Mouse (Mus musculus) midbrain, embryonic 14.5 days (tissue): ENCODE measurements at regions not wholly inside any gene's neighbourhood (a gene's known extent, or its start where the extent isn't known, plus 50 kb on each side); places are given as distances from the start of the nearest gene placed in this dataset.

Experiments
- ATAC-seq: fragments of 200-750 bp; cut with Nextera tagmentation; 2 replicates; pipeline ENCODE4 v1.8.0; 2017; ENCODE audit warnings: moderate number of reproducible peaks, moderate library complexity; ENCODE audit not compliant: low FRiP score, low TSS enrichment
- DNase-seq: peaks from one replicate; pipeline ENCODE4 v3.0.0-alpha.2; 2015
- H3K27ac ChIP-seq: fragments of 300-500 bp; sonication (generic); replicated peaks from 2 replicates; pipeline ENCODE4 v1.5.1; 2014; ENCODE audit warnings: mild to moderate bottlenecking, low read depth, low read length, moderate library complexity
- H3K27me3 ChIP-seq: fragments of 300-500 bp; sonication (generic); 2 replicates; pipeline ENCODE4 v1.6.1; 2014; ENCODE audit warnings: low read length, control low read depth, mixed read lengths; ENCODE audit not compliant: control insufficient read depth, insufficient read depth
- H3K36me3 ChIP-seq: fragments of 300-500 bp; sonication (generic); 2 replicates; pipeline ENCODE4 v1.6.1; 2014; ENCODE audit warnings: low read length, control low read depth; ENCODE audit not compliant: control insufficient read depth, insufficient read depth
- H3K4me1 ChIP-seq: fragments of 300-500 bp; sonication (generic); 2 replicates; pipeline ENCODE4 v1.6.1; 2014; ENCODE audit warnings: mild to moderate bottlenecking, antibody characterized with exemption, low read length, control low read depth; ENCODE audit not compliant: control insufficient read depth, insufficient read depth
- H3K4me2 ChIP-seq: fragments of 300-500 bp; sonication (generic); 2 replicates; pipeline ENCODE4 v1.6.1; 2014; ENCODE audit warnings: mild to moderate bottlenecking, low read length, moderate library complexity
- H3K4me3 ChIP-seq: fragments of 300-500 bp; sonication (generic); replicated peaks from 2 replicates; pipeline ENCODE4 v1.5.1; 2014; ENCODE audit warnings: low read depth, low read length
- H3K9ac ChIP-seq: fragments of 300-500 bp; sonication (generic); replicated peaks from 2 replicates; pipeline ENCODE4 v1.6.1; 2014; ENCODE audit warnings: mild to moderate bottlenecking, low read length, moderate library complexity
- H3K9me3 ChIP-seq: fragments of 300-500 bp; sonication (generic); 2 replicates; pipeline ENCODE4 v1.6.1; 2016; ENCODE audit warnings: low read length, control low read depth, mixed read lengths; ENCODE audit not compliant: control insufficient read depth
- WGBS: fragments of 180-500 bp; shearing (Covaris S2); extraction: QIAGEN DNeasy Blood & Tissue Kit; methylation state at CpG from one replicate; pipeline ENCODE4 v1.1.7; 2014; 5-methylcytosine and 5-hydroxymethylcytosine counted together

- H3K36me3 ChIP-seq = no peaks in the 10 kb centered on the region
- no peak for ATAC-seq
- WGBS = 91% methylated on average over 6 of the region's 6 CpGs
These were observed 233.8 kb downstream of the Spry2 start for GRCm38 (mm10) chr14:105662839-105663238.

DNA sequence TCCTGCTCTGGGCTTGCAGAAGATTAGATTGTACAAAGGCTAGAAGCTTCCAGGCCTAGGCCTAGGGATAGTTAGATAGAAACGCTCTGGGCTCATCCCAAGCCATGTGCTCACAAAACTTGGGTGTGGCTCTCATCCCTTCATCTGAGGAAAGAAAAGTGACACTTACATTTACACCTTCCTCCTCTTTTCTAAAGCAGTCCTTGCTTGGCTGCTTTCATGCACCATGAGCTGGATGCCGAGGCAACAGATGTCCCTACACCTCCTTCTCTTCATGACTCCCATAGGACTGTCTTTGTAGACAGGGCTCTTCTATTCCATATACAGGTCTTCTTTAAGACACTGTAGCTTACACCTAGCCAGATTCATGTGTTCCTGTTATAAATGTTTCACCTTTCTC lies 238.3 kb downstream of the Spry2 start:
- Histone ChIP-seq H3K9me3 (no peaks in the 10 kb centered on the region), H3K27me3 (no peaks in the 10 kb centered on the region), H3K4me3 (no peak overlapping the region), H3K4me1 (no peaks in the 10 kb centered on the region), H3K4me2 (no peak overlapping the region), H3K9ac (no peak overlapping the region), H3K36me3 (no peaks in the 10 kb centered on the region), H3K27ac (no peak overlapping the region)
- ATAC-seq = no peak
- 80% methylated on average over 2 of the region's 2 CpGs for WGBS
- DNase-seq = no peak

More at GRCm38 (mm10) chr14:105662839-105663238, 233.8 kb downstream of the Spry2 start:
- Histone ChIP-seq H3K9ac (no peak overlapping the region), H3K4me1 (peaks cover 9% of the 10 kb centered on the region), H3K27ac (no peak overlapping the region), H3K4me2 (no peak overlapping the region), H3K9me3 (no peaks in the 10 kb centered on the region), H3K4me3 (no peak overlapping the region), H3K27me3 (no peaks in the 10 kb centered on the region)
- DNase-seq = no peak

DNA sequence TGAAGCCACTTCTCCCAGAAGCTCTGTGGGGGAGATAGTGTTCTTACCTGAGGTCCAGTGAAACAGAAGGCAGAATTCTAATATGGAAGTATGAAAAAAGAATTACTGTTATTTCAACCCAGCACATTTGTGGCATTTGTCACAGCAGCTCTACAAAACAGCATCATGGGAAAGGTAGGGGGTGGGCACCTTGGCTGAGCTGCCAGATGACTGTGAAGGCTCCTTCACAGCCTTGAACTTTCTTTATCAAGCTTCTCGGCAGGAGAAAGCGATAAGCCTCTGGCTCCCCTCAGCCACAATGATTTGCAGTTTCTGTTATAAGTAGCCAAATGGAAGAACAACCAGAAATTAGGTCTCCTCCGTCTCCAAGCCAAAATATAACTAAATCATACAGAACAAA lies 249.5 kb downstream of the Spry2 start:
- H3K4me3 ChIP-seq = no peak overlapping the region
- no peak for ATAC-seq
- no peak overlapping the region for H3K4me2 ChIP-seq
- no peaks in the 10 kb centered on the region for H3K9me3 ChIP-seq
- no peak overlapping the region for H3K27ac ChIP-seq
- H3K9ac ChIP-seq = no peak overlapping the region
- no peaks in the 10 kb centered on the region for H3K27me3 ChIP-seq
- 88% methylated on average over 3 of the region's 3 CpGs for WGBS
- no peaks in the 10 kb centered on the region for H3K4me1 ChIP-seq
- no peak for DNase-seq
- H3K36me3 ChIP-seq = no peaks in the 10 kb centered on the region

DNA sequence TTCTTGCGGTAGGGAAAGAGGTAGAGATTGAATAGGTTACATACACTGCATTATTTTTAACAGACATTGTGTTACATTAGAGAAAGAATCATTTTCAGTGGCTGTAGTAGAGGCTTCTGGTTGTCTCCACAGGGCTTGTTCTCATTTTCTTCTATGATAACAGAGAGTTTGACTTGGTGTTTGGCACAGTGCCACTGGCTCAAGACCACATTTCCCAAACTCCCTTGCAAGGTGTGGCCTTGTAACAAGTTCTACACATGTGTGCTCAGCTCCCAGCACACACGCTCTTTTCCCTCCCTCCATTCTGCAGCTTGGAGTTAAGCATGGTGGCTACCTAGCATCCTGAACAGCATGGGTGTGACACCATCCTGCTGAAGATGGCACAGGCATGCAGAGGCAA lies 252.2 kb downstream of the Spry2 start:
- Histone ChIP-seq H3K4me3 (no peak overlapping the region), H3K27me3 (no peaks in the 10 kb centered on the region), H3K4me2 (no peak overlapping the region), H3K27ac (no peak overlapping the region), H3K9ac (no peak overlapping the region), H3K9me3 (no peaks in the 10 kb centered on the region), H3K36me3 (no peaks in the 10 kb centered on the region), H3K4me1 (no peaks in the 10 kb centered on the region)
- no peak for ATAC-seq
- WGBS = 91% methylated on average over 2 of the region's 2 CpGs
- DNase-seq = no peak

GRCm38 (mm10) chr14:105643285-105643957 lies 253.2 kb downstream of the Spry2 start:
- H3K9ac ChIP-seq = no peak overlapping the region
- no peaks in the 10 kb centered on the region for H3K4me1 ChIP-seq
- ATAC-seq = no peak
- H3K4me2 ChIP-seq = no peak overlapping the region
- no peaks in the 10 kb centered on the region for H3K36me3 ChIP-seq
- no peak for DNase-seq
- WGBS = 78% methylated on average over 7 of the region's 7 CpGs
- H3K27ac ChIP-seq = no peak overlapping the region
- no peaks in the 10 kb centered on the region for H3K27me3 ChIP-seq
- no peaks in the 10 kb centered on the region for H3K9me3 ChIP-seq
- no peak overlapping the region for H3K4me3 ChIP-seq

DNA sequence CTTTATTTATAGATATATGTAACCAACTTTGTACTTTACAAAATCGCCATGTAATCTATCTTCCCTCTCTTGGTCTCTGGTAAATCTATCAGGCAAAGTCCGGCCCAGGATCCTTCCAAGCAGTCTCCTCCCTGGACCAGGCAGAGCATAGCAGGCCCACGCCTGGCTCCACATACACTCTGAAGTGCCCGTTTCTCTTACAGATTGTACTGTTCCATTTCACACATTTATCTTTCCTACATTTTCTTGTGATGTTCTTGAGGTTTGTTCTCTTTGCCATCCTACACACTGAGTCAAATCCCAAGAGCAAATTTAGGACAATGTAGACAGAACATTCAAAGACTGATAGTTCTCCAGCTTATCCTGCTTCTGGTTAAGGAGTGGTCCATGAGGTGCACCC lies 264.3 kb downstream of the Spry2 start:
- no peak overlapping the region for H3K4me2 ChIP-seq
- no peaks in the 10 kb centered on the region for H3K27me3 ChIP-seq
- no peak overlapping the region for H3K4me3 ChIP-seq
- H3K36me3 ChIP-seq = no peaks in the 10 kb centered on the region
- no peak for ATAC-seq
- DNase-seq = no peak
- peaks cover 5% of the 10 kb centered on the region for H3K4me1 ChIP-seq
- WGBS = 97% methylated on average over 4 of the region's 4 CpGs
- peak overlapping the region; percentile 81 for H3K27ac ChIP-seq
- no peaks in the 10 kb centered on the region for H3K9me3 ChIP-seq
- no peak overlapping the region for H3K9ac ChIP-seq

DNA sequence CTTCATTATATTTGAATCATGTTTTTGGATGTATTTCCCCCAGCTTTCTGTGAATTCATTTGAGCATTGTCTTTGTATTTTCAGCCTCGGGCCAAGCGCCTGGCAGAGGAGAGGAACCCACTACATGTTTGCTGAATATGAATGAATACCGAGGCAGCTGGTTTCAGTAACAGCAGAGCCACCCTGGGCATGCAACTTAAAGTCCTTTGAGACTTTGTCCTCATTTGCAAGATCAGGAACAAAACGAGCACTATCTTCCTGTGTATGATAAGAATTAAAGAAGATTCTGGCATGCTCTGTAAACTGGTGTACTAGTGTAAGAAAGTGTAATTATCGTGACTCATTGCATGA lies 265.0 kb downstream of the Spry2 start:
- Histone ChIP-seq H3K4me2 (peak overlapping the region; percentile 33), H3K9me3 (no peaks in the 10 kb centered on the region), H3K36me3 (no peaks in the 10 kb centered on the region), H3K4me1 (peaks cover 5% of the 10 kb centered on the region), H3K9ac (no peak overlapping the region), H3K27me3 (no peaks in the 10 kb centered on the region), H3K27ac (peak overlapping the region; percentile 81), H3K4me3 (no peak overlapping the region)
- WGBS = 31% methylated on average over 5 of the region's 5 CpGs
- peak; percentile 70 for ATAC-seq
- DNase-seq = peak; percentile 74

DNA sequence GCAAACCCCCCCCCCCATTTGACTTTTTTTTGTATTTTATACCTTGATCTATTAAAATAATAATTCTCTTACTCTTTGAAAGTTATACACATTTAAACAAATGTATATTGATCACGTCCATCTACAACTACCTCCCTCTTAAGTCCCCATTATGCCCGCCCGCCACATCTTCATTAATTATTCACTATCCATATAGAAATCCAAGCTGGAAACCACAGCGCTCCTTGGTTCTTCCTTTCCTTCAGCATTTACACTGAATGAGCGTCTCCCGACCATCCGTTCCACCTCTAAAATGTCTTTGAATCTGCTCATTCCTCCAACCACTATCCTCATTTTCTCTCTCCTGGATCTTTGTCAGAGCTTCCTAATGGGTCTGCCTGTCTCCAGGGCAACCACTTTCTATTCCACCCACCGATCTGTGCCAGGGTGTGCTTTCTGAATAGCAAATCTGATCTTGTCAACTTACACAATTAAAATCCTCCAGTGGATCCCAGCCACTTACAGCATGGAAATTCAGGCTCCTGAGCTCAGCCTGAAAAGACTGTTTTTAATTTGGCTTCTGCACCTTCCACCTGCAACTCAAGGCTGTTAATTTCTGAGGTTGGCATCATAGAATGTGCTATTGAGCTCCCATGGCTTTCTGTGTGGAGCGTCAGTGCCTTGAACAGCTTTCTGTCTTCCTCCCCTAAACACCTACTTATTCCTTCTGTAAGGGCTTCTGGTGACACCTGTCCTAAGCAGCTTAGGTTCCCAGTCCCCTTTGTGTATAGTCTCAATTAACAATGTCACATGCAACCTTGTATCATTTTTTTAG lies 265.5 kb downstream of the Spry2 start:
- WGBS = 14% methylated on average over 9 of the region's 9 CpGs
- no peaks in the 10 kb centered on the region for H3K27me3 ChIP-seq
- H3K27ac ChIP-seq = peak overlapping the region; percentile 81
- peak overlapping the region; percentile 33 for H3K4me2 ChIP-seq
- peaks cover 5% of the 10 kb centered on the region for H3K4me1 ChIP-seq
- no peak overlapping the region for H3K4me3 ChIP-seq
- H3K9me3 ChIP-seq = no peaks in the 10 kb centered on the region
- DNase-seq (peak; percentile 79), ATAC-seq (peak; percentile 79)
- no peak overlapping the region for H3K9ac ChIP-seq
- H3K36me3 ChIP-seq = no peaks in the 10 kb centered on the region

GRCm38 (mm10) chr14:105630444-105630843 lies 266.2 kb downstream of the Spry2 start:
- H3K9ac ChIP-seq = no peak overlapping the region
- DNase-seq (peak; percentile 32), ATAC-seq (no peak; the same call in 1 of the 2 replicates)
- WGBS = 42% methylated on average over 5 of the region's 5 CpGs
- no peaks in the 10 kb centered on the region for H3K9me3 ChIP-seq
- H3K27me3 ChIP-seq = no peaks in the 10 kb centered on the region
- H3K4me3 ChIP-seq = no peak overlapping the region
- H3K36me3 ChIP-seq = no peaks in the 10 kb centered on the region
- H3K4me2 ChIP-seq = peak overlapping the region; percentile 33
- peak overlapping the region; percentile 81 for H3K27ac ChIP-seq
- H3K4me1 ChIP-seq = peaks cover 5% of the 10 kb centered on the region
